Mouse (Mus musculus) testis, adult 2 months (tissue): ENCODE results near the gene Eid1. TPM values are rescaled to one million over a fixed set of nuclear protein-coding genes. Genes with fewer than 3 reads are reported as not detected.
A peak's percentile ranks its signal among the peaks of the same experiment; 100 is the strongest.

Experiments
- H3K27ac ChIP-seq: fragments of 200-500 bp; 2 replicates; pipeline ENCODE4 v1.5.1; 2012; ENCODE audit warnings: low read depth, low read length; ENCODE audit not compliant: control insufficient read depth, insufficient read depth
- H3K27me3 ChIP-seq: fragments of 200-500 bp; 2 replicates; pipeline ENCODE4 v1.6.1; 2012; ENCODE audit warnings: mild to moderate bottlenecking, low read length, moderate library complexity; ENCODE audit not compliant: control insufficient read depth, insufficient read depth
- H3K36me3 ChIP-seq: fragments of 200-500 bp; 2 replicates; pipeline ENCODE4 v1.6.1; 2012; ENCODE audit warnings: mild to moderate bottlenecking, low read length; ENCODE audit not compliant: control insufficient read depth, insufficient read depth
- H3K4me1 ChIP-seq: fragments of 200-500 bp; 2 replicates; pipeline ENCODE4 v1.6.1; 2012; ENCODE audit warnings: low read length; ENCODE audit not compliant: control insufficient read depth, insufficient read depth
- H3K4me3 ChIP-seq: fragments of 200-500 bp; 2 replicates; pipeline ENCODE4 v1.5.1; 2012; ENCODE audit warnings: low read depth, mild to moderate bottlenecking, low read length, moderate library complexity, mixed read lengths; ENCODE audit not compliant: control insufficient read depth
- CTCF ChIP-seq: fragments of 200-500 bp; IDR thresholded peaks from 2 replicates; pipeline ENCODE4 v1.5.1; 2012; ENCODE audit warnings: low read depth, mild to moderate bottlenecking, inconsistent platforms, low read length, moderate library complexity; ENCODE audit not compliant: control insufficient read depth, insufficient read depth, insufficient replicate concordance
- POLR2A ChIP-seq: fragments of 200-500 bp; IDR thresholded peaks from 2 replicates; pipeline ENCODE4 v1.6.1; 2012; ENCODE audit warnings: low read depth, mild to moderate bottlenecking, inconsistent platforms, low read length, moderate library complexity; ENCODE audit not compliant: control insufficient read depth
- polyA plus RNA-seq: library from polyadenylated mRNA; depleted of rRNA; stranded (reverse); fragments of >200 nt; gene quantifications from 2 replicates; pipeline ENCODE4 v1.2.3, GENCODE M21; 2012; rRNA removed

Eid1 gene
- 4.2 and 5.4 TPM in 2 replicates for polyA plus RNA-seq

GRCm38 (mm10) chr2:125672957-125673631, at the start of gene Eid1:
Gene Eid1 (plus strand): TSS chr2:125673095.
- Histone ChIP-seq H3K27ac (peak within 1 kb of the TSS; percentile 91), H3K4me1 (peaks cover 4% of the 10 kb centered on the region), H3K4me3 (peak within 1 kb of the TSS; percentile 91)

GRCm38 (mm10) chr2:125623211-125623610, 49.7 kb upstream of the Eid1 start:
- H3K27me3 ChIP-seq: no peaks in the 10 kb centered on the region
- no peak overlapping the region for H3K27ac ChIP-seq
- TF ChIP-seq CTCF (no peak), POLR2A (no peak)
- H3K4me3 ChIP-seq: peak overlapping the region; percentile 10; the same call in 1 of the 2 replicates
- peaks cover 3% of the 10 kb centered on the region for H3K36me3 ChIP-seq
- peaks cover 12% of the 10 kb centered on the region for H3K4me1 ChIP-seq

More at GRCm38 (mm10) chr2:125672957-125673631, at the start of gene Eid1:
- TF ChIP-seq POLR2A (peak; percentile 14; the same call in 1 of the 2 replicates), CTCF (no peak)
- H3K27me3 ChIP-seq: no peaks in the 10 kb centered on the region
- H3K36me3 ChIP-seq: no peaks in the 10 kb centered on the region

GRCm38 (mm10) chr2:125624127-125624685, 48.7 kb upstream of the Eid1 start:
- peak overlapping the region; percentile 99 for H3K4me3 ChIP-seq
- no peaks in the 10 kb centered on the region for H3K27me3 ChIP-seq
- no peak for TF ChIP-seq POLR2A
- no peak for TF ChIP-seq CTCF
- H3K36me3 ChIP-seq: peaks cover 2% of the 10 kb centered on the region
- peak overlapping the region; percentile 80 for H3K27ac ChIP-seq
- H3K4me1 ChIP-seq: peaks cover 12% of the 10 kb centered on the region

GRCm38 (mm10) chr2:125624837-125625351, 48.0 kb upstream of the Eid1 start, which contains the start of gene Cep152:
Gene Cep152 (minus strand): TSS chr2:125625113.
- Histone ChIP-seq H3K4me1 (peaks cover 12% of the 10 kb centered on the region), H3K4me3 (peak within 1 kb of the TSS; percentile 99), H3K27me3 (no peaks in the 10 kb centered on the region), H3K36me3 (no peaks in the 10 kb centered on the region; the same call in 1 of the 2 replicates), H3K27ac (peak within 1 kb of the TSS; percentile 80)
- TF ChIP-seq CTCF: no peak
- TF ChIP-seq POLR2A: peak; percentile 87

- peaks cover 12% of the 10 kb centered on the region for H3K4me1 ChIP-seq
- H3K27ac ChIP-seq: no peak overlapping the region
- TF ChIP-seq CTCF (no peak), POLR2A (no peak)
- H3K4me3 ChIP-seq: peak overlapping the region; percentile 99
- no peaks in the 10 kb centered on the region for H3K36me3 ChIP-seq
- no peaks in the 10 kb centered on the region for H3K27me3 ChIP-seq
Measured at GRCm38 (mm10) chr2:125626536-125626935, 46.4 kb upstream of the Eid1 start.

GRCm38 (mm10) chr2:125628487-125628886, 44.4 kb upstream of the Eid1 start:
- Histone ChIP-seq H3K36me3 (no peaks in the 10 kb centered on the region), H3K27ac (no peak overlapping the region), H3K4me1 (peaks cover 9% of the 10 kb centered on the region), H3K27me3 (no peaks in the 10 kb centered on the region), H3K4me3 (no peak overlapping the region)
- TF ChIP-seq CTCF (no peak), POLR2A (no peak)

GRCm38 (mm10) chr2:125630010-125630409, 42.9 kb upstream of the Eid1 start:
- no peaks in the 10 kb centered on the region for H3K27me3 ChIP-seq
- peaks cover 9% of the 10 kb centered on the region for H3K4me1 ChIP-seq
- H3K27ac ChIP-seq: no peak overlapping the region
- H3K36me3 ChIP-seq: no peaks in the 10 kb centered on the region
- no peak for TF ChIP-seq POLR2A
- TF ChIP-seq CTCF: no peak
- no peak overlapping the region for H3K4me3 ChIP-seq
